Comparison of ENCODE assay signal across 14 mouse cellular contexts in genomic region chr10:108884520-108884919, GRCm38 (mm10).
"Had no signal": no experiment of that assay in that cellular context is flagged by ENCODE, and none has a peak within 500 bp of the region (broad histone marks: within the 10 kb centered on the region; RNA-seq: fewer than 3 reads in every experiment).

No protein-coding gene starts in this region.

- H3K36me3 ChIP-seq: kidney, embryonic 15.5 days; limb, embryonic 12.5 days; liver, embryonic 13.5 days; lung, embryonic 15.5 days; midbrain, embryonic 15.5 days had no signal

- H3K4me2 ChIP-seq: kidney, embryonic 15.5 days; limb, embryonic 12.5 days; liver, embryonic 13.5 days; lung, embryonic 15.5 days; midbrain, embryonic 15.5 days had no signal

- ATAC-seq: liver, postnatal 0 days had no signal

- H3K4me1 ChIP-seq: kidney, embryonic 15.5 days; limb, embryonic 12.5 days; liver, embryonic 13.5 days; lung, embryonic 15.5 days; megakaryocyte, embryonic 14.5 days had no signal

- DNase-seq: kidney, adult 2 months; kidney, postnatal 14 days; liver; liver, embryonic 13.5 days; liver, postnatal 0 days; lung, postnatal 14 days; thymus, postnatal 4 days had no signal

- H3K9ac ChIP-seq: kidney, embryonic 15.5 days; limb, embryonic 12.5 days; liver, embryonic 13.5 days; liver, postnatal 0 days; lung, embryonic 15.5 days; midbrain, embryonic 15.5 days had no signal

- H3K27me3 ChIP-seq: kidney, embryonic 15.5 days; limb, embryonic 12.5 days; liver, embryonic 13.5 days; lung, embryonic 15.5 days; megakaryocyte, embryonic 14.5 days; midbrain, embryonic 15.5 days had no signal

- H3K9me3 ChIP-seq: kidney, embryonic 15.5 days; limb, embryonic 12.5 days; liver, embryonic 13.5 days; lung, embryonic 15.5 days; midbrain, embryonic 15.5 days had no signal

- H3K4me3 ChIP-seq: kidney, embryonic 15.5 days; limb, embryonic 12.5 days; liver, embryonic 13.5 days; lung, embryonic 15.5 days; megakaryocyte, embryonic 14.5 days; midbrain, embryonic 15.5 days had no signal

- H3K27ac ChIP-seq: kidney, embryonic 15.5 days; limb, embryonic 12.5 days; liver, embryonic 13.5 days; lung, embryonic 15.5 days; macrophage; midbrain, embryonic 15.5 days; stomach, postnatal 0 days had no signal
